Mouse (Mus musculus): Measurements from ENCODE around the gene Gm379.

Gm379 gene

DNA sequence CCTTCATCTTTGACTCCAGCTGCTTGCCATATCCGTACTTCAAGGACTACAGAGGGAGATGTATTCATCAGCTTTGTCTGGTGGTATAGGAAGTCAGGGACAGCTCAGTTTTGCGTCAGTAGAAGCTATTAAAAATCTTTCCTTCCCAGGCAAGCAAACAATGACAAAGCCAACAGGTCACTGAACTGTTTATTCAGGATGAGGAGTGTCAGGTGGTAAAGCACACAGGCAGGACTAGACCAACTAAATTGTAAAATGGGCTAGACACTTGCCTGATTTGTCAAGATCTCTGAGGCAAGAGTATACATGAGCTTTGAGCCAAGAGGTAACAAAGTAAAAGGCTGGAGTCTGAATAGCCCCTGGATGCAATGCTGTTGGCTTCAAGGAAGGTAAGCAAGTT is at the start of gene Gm379:
Gm379 (minus strand) TSS at position 7 of the 400 bp plus-strand sequence.
- in situ Hi-C loops (cut with MboI, MseI), result no loop called here

DNA sequence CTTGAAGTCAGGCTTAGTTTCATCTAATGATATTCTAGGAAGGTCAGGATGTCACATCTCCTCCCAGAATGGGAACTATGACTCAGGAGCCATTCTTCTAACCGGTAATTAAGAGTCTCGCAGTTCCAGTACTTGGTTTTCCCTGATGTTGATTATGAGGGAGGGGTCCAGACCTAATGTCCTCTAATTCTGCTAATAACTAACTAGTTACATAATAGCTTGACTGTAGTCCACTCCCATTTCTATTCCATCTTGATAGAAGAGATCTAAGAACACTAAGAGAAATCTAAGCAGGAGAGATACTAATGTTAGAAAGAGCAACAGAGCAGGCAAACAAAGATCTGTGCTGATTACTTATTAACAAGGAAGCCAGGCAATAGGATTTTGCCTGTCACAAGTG is 39.6 kb upstream of the Gm379 start:
- in situ Hi-C loops (cut with MboI, MseI), result no loop called here

DNA sequence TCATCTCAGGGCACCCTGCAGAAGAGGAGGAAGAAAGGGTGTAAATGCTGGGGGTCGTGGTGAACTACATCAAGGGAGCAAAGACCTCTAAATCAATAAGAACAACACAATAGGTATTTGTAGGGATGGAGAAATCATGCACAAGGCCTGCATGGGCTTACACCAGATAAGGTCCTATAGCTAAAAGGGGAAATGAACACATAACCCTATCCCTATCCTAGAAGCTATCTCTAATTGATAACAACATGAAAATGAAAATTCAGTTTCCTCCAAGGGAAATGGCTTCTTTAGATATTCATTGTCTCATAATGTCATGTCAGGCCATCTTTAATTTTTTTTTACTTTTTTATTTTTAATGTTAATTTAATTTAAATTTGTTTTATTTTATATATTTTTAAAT is 4.2 kb upstream of the Gm379 start:
- in situ Hi-C loops (cut with MboI, MseI), result no loop called here

DNA sequence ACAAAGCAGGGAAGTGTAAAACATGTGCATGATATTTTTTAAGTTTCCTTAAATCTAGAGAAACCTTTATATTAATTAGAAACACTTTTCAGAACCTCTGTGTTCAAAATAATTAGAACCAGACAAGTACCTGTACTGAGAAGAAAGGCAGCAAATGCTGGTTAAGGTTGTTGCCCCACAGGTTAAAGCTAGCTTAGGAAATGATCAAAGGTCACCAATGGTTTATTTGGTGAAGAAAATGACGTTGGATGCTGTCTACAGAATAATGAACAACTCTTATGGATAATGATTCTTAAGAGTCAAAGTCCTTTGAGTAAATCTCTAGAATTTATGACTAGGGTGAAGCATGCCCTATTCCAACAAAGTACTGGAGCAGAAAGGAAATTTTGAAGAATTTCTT is 42.7 kb downstream of the Gm379 start:
- in situ Hi-C loops (cut with MboI, MseI), result loop anchor here (5.0 kb wide), 1 partner anchor 355 kb away; no protein-coding TSS in a partner anchor

DNA sequence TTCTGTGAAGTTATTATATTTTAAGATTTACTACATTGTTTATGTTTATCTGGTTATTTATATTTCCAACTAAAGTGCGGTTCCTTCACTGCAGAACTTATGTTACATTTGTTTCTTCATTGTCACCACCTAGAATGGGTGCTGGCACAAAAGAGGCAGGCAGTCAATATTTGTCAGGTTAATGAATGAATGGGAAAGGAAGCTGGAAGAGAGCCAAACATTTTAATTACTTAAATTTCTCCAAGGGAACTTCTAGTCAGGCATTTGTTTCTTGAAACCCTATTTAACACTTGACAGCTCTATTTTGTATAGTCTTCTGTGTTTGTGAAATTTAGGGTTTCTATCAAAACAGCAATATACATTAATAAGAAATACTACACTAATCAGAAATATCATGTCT is 43.8 kb downstream of the Gm379 start:
- in situ Hi-C loops (cut with MboI, MseI), result loop anchor here (5.0 kb wide), 1 partner anchor 356 kb away; no protein-coding TSS in a partner anchor

All from T-helper 1 cell (primary cell).